Mouse (Mus musculus): ENCODE measurements at regions not wholly inside any gene's neighbourhood (a gene's known extent, or its start where the extent isn't known, plus 50 kb on each side); places are given as distances from the start of the nearest gene placed in this dataset.

GRCm38 (mm10) chr3:8734096-8734495 lies 875.8 kb downstream of the Zfp704 start:
- no peak for ATAC-seq (ENCODE audit: low FRiP score)
- H3K36me3 ChIP-seq, result no peaks in the 10 kb centered on the region
- no peaks in the 10 kb centered on the region for H3K9me3 ChIP-seq
- no peak overlapping the region for H3K4me3 ChIP-seq
- no peak overlapping the region for H3K27ac ChIP-seq
- WGBS, result 90% methylated on average over 3 of the region's 3 CpGs
- H3K9ac ChIP-seq, result no peak overlapping the region
- H3K4me2 ChIP-seq, result no peak overlapping the region
- 0 out of 2 replicates have a peak, but pooled peaks cover 3% of the 10 kb centered on the region for H3K27me3 ChIP-seq
- H3K4me1 ChIP-seq (replicated peaks), result peaks cover 15% of the 10 kb centered on the region

DNA sequence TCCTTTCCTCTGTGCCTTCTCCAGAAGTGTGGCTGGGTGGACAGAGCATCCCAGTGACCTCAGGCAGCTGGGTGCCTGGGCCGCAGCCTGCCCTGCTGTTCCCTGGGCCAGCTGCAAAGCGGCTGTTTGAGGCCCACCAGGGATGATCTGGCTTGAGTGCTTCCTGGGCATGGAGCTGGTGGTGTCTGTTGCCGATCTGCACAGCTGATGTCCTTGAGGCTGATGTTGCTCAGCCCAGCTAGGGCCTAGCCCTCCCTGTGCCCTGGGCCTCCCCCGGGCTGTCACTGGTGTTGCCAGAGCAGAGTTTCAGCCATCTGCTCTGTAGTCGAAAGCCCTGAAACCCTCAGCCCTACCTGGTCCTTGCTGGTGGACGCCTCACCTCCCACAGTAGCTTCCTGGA lies 878.5 kb downstream of the Zfp704 start:
- Histone ChIP-seq H3K4me3 (no peak overlapping the region), H3K4me1 (replicated peaks) (peaks cover 6% of the 10 kb centered on the region), H3K27me3 (0 out of 2 replicates have a peak, but pooled peaks cover 3% of the 10 kb centered on the region), H3K9me3 (no peaks in the 10 kb centered on the region), H3K9ac (no peak overlapping the region), H3K27ac (no peak overlapping the region), H3K36me3 (no peaks in the 10 kb centered on the region), H3K4me2 (no peak overlapping the region)
- no peak for ATAC-seq (ENCODE audit: low FRiP score)
- 76% methylated on average over 6 of the region's 6 CpGs for WGBS

GRCm38 (mm10) chr3:8721628-8722594 lies 888.0 kb downstream of the Zfp704 start:
- Histone ChIP-seq H3K9ac (no peak overlapping the region; the same call in 1 of the 2 replicates), H3K27me3 (peaks cover 3% of the 10 kb centered on the region; the same call in 1 of the 2 replicates), H3K27ac (no peak overlapping the region), H3K4me1 (replicated peaks) (peaks cover 25% of the 10 kb centered on the region), H3K9me3 (no peaks in the 10 kb centered on the region), H3K36me3 (no peaks in the 10 kb centered on the region), H3K4me2 (no peak overlapping the region), H3K4me3 (no peak overlapping the region)
- WGBS, result 68% methylated on average over 4 of the region's 4 CpGs
- ATAC-seq (ENCODE audit: low FRiP score), result no peak

GRCm38 (mm10) chr3:8720586-8721100 lies 889.2 kb downstream of the Zfp704 start:
- peaks cover 32% of the 10 kb centered on the region for H3K4me1 ChIP-seq (replicated peaks)
- 51% methylated on average over 7 of the region's 7 CpGs for WGBS
- H3K4me3 ChIP-seq, result no peak overlapping the region
- no peak overlapping the region for H3K4me2 ChIP-seq
- no peak overlapping the region for H3K9ac ChIP-seq
- H3K27ac ChIP-seq, result no peak overlapping the region
- no peaks in the 10 kb centered on the region for H3K9me3 ChIP-seq
- H3K36me3 ChIP-seq, result no peaks in the 10 kb centered on the region
- ATAC-seq (ENCODE audit: low FRiP score), result no peak
- H3K27me3 ChIP-seq, result peaks cover 3% of the 10 kb centered on the region

DNA sequence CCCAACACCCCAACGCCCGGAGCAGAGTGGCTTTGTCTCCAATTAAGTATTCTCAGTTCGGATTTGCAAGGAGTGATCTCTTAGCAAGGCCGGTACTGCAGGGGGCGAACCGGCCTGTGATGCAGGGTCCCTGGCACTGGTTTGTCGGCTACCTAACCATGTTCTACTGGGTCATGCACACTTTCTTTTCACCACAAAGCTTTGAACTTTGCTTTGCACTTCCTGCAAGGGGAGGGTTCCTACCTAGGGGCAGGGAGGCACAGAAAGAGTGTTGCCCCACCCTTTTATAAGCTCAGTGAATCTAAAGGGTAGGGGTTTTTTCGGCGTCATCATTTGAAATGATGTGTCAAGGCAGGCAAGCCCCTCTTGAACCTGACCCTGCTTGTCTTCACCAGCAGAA lies 891.7 kb downstream of the Zfp704 start:
- Histone ChIP-seq H3K4me3 (no peak overlapping the region), H3K27ac (0 out of 2 replicates have a peak overlapping the region, but pooled peaks have one; percentile 60), H3K4me2 (0 out of 2 replicates have a peak overlapping the region, but pooled peaks have one; percentile 64), H3K4me1 (replicated peaks) (peaks cover 32% of the 10 kb centered on the region), H3K36me3 (no peaks in the 10 kb centered on the region), H3K9me3 (no peaks in the 10 kb centered on the region), H3K27me3 (peaks cover 8% of the 10 kb centered on the region), H3K9ac (no peak overlapping the region)
- WGBS, result 15% methylated on average over 9 of the region's 9 CpGs
- 0 out of 2 replicates have a peak, but pooled peaks have one; percentile 12 for ATAC-seq (ENCODE audit: low FRiP score)

- under 1% methylated on average over 18 of the region's 18 CpGs for WGBS
- peak; percentile 76 for ATAC-seq (ENCODE audit: low FRiP score)
- H3K9me3 ChIP-seq, result no peaks in the 10 kb centered on the region
- H3K36me3 ChIP-seq, result no peaks in the 10 kb centered on the region
- peaks cover 32% of the 10 kb centered on the region for H3K4me1 ChIP-seq (replicated peaks)
- H3K27me3 ChIP-seq, result peaks cover 8% of the 10 kb centered on the region
- H3K27ac ChIP-seq, result peak overlapping the region; percentile 60; the same call in 1 of the 2 replicates
- H3K4me3 ChIP-seq, result peak overlapping the region; percentile 35
- H3K4me2 ChIP-seq, result peak overlapping the region; percentile 64
- H3K9ac ChIP-seq, result peak overlapping the region; percentile 67
These were observed 892.5 kb downstream of the Zfp704 start for GRCm38 (mm10) chr3:8717334-8717812.

Measured in hindbrain, embryonic 13.5 days (tissue).